Mouse (Mus musculus) forebrain, embryonic 11.5 days (tissue): ENCODE results near the gene Apoc4. TPM values are rescaled to one million over a fixed set of nuclear protein-coding genes. Genes with fewer than 3 reads are reported as not detected.
"Not testable (repeated sequence)": the region's sequence is repeated elsewhere in the genome, so short reads cannot be mapped to it uniquely, and the experiment has no call there.

Experiments
- ATAC-seq: fragments of 200-750 bp; cut with Nextera tagmentation; replicated peaks from 2 replicates; pipeline ENCODE4 v1.8.0; 2017; ENCODE audit warnings: moderate TSS enrichment; ENCODE audit not compliant: low FRiP score
- DNase-seq: peaks from one replicate; pipeline ENCODE4 v3.0.0-alpha.2; 2017; ENCODE audit warnings: low spot score
- H3K27ac ChIP-seq: fragments of 300-500 bp; sonication (generic); 2 replicates; pipeline ENCODE4 v1.5.1; 2014; ENCODE audit warnings: low read depth, low read length
- H3K27me3 ChIP-seq: fragments of 300-500 bp; sonication (generic); 2 replicates; pipeline ENCODE4 v1.6.1; 2014; ENCODE audit warnings: mild to moderate bottlenecking, low read length, mixed read lengths; ENCODE audit not compliant: control insufficient read depth, insufficient read depth
- H3K36me3 ChIP-seq: fragments of 300-500 bp; sonication (generic); 2 replicates; pipeline ENCODE4 v1.6.1; 2014; ENCODE audit warnings: mild to moderate bottlenecking, low read length, moderate library complexity, mixed read lengths; ENCODE audit not compliant: control insufficient read depth, insufficient read depth
- H3K4me1 ChIP-seq: fragments of 300-500 bp; sonication (generic); replicated peaks from 2 replicates; pipeline ENCODE4 v1.6.1; 2014; ENCODE audit warnings: low read length, mixed read lengths; ENCODE audit not compliant: control insufficient read depth, insufficient read depth
- H3K4me2 ChIP-seq: fragments of 300-500 bp; sonication (generic); 2 replicates; pipeline ENCODE4 v1.6.1; 2014; ENCODE audit warnings: low read depth, mild to moderate bottlenecking, low read length, moderate library complexity, mixed read lengths; ENCODE audit not compliant: severe bottlenecking
- H3K4me3 ChIP-seq: fragments of 300-500 bp; sonication (generic); 2 replicates; pipeline ENCODE4 v1.5.1; 2014; ENCODE audit warnings: low read depth, low read length
- H3K9ac ChIP-seq: fragments of 300-500 bp; sonication (generic); 2 replicates; pipeline ENCODE4 v1.6.1; 2014; ENCODE audit warnings: low read length
- H3K9me3 ChIP-seq: fragments of 300-500 bp; sonication (generic); 2 replicates; pipeline ENCODE4 v1.6.1; 2016; ENCODE audit warnings: low read length, mixed read lengths; ENCODE audit not compliant: control insufficient read depth
- WGBS: fragments of 180-500 bp; shearing (Covaris S2); extraction: QIAGEN DNeasy Blood & Tissue Kit; methylation state at CpG from one replicate; pipeline ENCODE4 v1.1.7; 2014; 5-methylcytosine and 5-hydroxymethylcytosine counted together
- polyA plus RNA-seq: library from polyadenylated mRNA; unstranded; fragments of >200 nt; fragmentation: Nextera tagmentation; extraction: Ambion mirVana; gene quantifications from 2 replicates; pipeline ENCODE4 v1.2.1, GENCODE M21; 2014

Gene Apoc4
- polyA plus RNA-seq, 1 experiment from 2014 or later: not detected

- Histone ChIP-seq H3K9ac (no peak overlapping the region), H3K27ac (no peak overlapping the region), H3K9me3 (no peaks in the 10 kb centered on the region), H3K4me3 (no peak overlapping the region), H3K4me1 (no peaks in the 10 kb centered on the region), H3K27me3 (no peaks in the 10 kb centered on the region), H3K4me2 (no peak overlapping the region), H3K36me3 (no peaks in the 10 kb centered on the region)
- 94% methylated on average over 2 of the region's 2 CpGs for WGBS
- no peak for ATAC-seq
- no peak for DNase-seq
Observed at GRCm38 (mm10) chr7:19688611-19689010, 7.3 kb upstream of the Apoc4 start.

DNA sequence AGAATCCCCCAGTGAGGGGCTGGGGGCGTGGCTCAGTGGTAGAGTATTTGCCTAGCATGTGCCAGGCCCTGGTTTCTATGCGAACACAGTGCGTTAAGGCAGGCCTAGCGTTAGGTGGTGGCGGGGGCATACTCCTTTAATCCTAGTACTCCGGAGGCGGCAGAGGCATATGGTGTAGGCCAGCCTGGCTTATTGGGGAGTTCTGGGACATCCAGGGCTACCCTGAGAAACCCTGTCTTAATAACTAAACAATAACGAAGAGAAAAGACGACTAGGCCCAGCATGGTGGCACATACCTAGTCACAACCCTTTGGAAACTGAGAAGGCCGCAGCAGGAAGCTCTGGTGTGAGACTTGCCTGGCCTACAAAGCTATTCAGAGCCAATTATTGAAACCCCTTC, 6.8 kb upstream of the Apoc4 start:
- H3K27me3 ChIP-seq: no peaks in the 10 kb centered on the region
- H3K9ac ChIP-seq: no peak overlapping the region
- ATAC-seq: no peak
- no peaks in the 10 kb centered on the region for H3K36me3 ChIP-seq
- DNase-seq: no peak
- H3K9me3 ChIP-seq: no peaks in the 10 kb centered on the region
- 94% methylated on average over 10 of the region's 10 CpGs for WGBS
- no peak overlapping the region for H3K27ac ChIP-seq
- no peak overlapping the region for H3K4me3 ChIP-seq
- H3K4me1 ChIP-seq: no peaks in the 10 kb centered on the region
- no peak overlapping the region for H3K4me2 ChIP-seq

GRCm38 (mm10) chr7:19686927-19687583, 5.8 kb upstream of the Apoc4 start:
- H3K9ac ChIP-seq, H3K4me2 ChIP-seq, H3K36me3 ChIP-seq, ATAC-seq, H3K4me1 ChIP-seq, H3K4me3 ChIP-seq, H3K27me3 ChIP-seq, DNase-seq, H3K27ac ChIP-seq, H3K9me3 ChIP-seq: not testable (repeated sequence)
- 77% methylated on average over 8 of the region's 8 CpGs for WGBS

GRCm38 (mm10) chr7:19686521-19686920, 5.2 kb upstream of the Apoc4 start:
- no peaks in the 10 kb centered on the region for H3K27me3 ChIP-seq
- H3K9me3 ChIP-seq: no peaks in the 10 kb centered on the region
- no peaks in the 10 kb centered on the region for H3K36me3 ChIP-seq
- 86% methylated on average over 6 of the region's 6 CpGs for WGBS
- no peaks in the 10 kb centered on the region for H3K4me1 ChIP-seq
- DNase-seq: no peak
- no peak overlapping the region for H3K4me2 ChIP-seq
- H3K4me3 ChIP-seq: no peak overlapping the region
- ATAC-seq: no peak
- H3K9ac ChIP-seq: no peak overlapping the region
- H3K27ac ChIP-seq: no peak overlapping the region

- Histone ChIP-seq H3K36me3 (no peaks in the 10 kb centered on the region), H3K9me3 (no peaks in the 10 kb centered on the region), H3K4me1 (no peaks in the 10 kb centered on the region), H3K4me2 (no peak overlapping the region), H3K27me3 (no peaks in the 10 kb centered on the region), H3K27ac (no peak overlapping the region), H3K4me3 (no peak overlapping the region), H3K9ac (no peak overlapping the region)
- DNase-seq: no peak
- no peak for ATAC-seq
- WGBS: 74% methylated on average over 4 of the region's 4 CpGs
Observed at GRCm38 (mm10) chr7:19685374-19685773, 4.1 kb upstream of the Apoc4 start.

- DNase-seq (no peak), ATAC-seq (no peak)
- Histone ChIP-seq H3K9ac (no peak overlapping the region), H3K4me2 (no peak overlapping the region), H3K4me3 (no peak overlapping the region), H3K4me1 (no peaks in the 10 kb centered on the region), H3K27me3 (no peaks in the 10 kb centered on the region), H3K27ac (no peak overlapping the region), H3K9me3 (no peaks in the 10 kb centered on the region), H3K36me3 (no peaks in the 10 kb centered on the region)
- 89% methylated on average over 6 of the region's 6 CpGs for WGBS
Observed at GRCm38 (mm10) chr7:19683771-19684201, 2.5 kb upstream of the Apoc4 start.

DNA sequence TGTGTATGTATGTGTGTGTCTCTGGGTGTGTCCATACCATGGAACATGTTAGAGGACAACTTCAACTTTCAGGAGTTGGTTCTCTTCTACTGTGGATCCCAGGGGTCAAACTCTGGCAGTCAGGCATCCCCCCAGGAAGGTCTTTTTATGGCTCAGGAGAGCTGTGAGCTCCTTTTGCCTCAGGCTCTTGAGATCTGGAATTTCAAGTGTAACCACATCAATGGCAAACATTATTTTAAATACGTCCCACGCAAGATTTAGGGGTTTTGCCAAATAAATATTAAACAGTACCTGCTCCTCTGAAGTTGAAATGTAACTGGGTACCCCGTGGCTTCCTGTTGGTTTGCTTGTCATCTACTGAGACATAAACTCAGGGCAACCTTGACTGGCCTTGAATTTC, 1.7 kb upstream of the Apoc4 start:
- no peaks in the 10 kb centered on the region for H3K27me3 ChIP-seq
- H3K4me2 ChIP-seq: no peak overlapping the region
- no peaks in the 10 kb centered on the region for H3K36me3 ChIP-seq
- no peaks in the 10 kb centered on the region for H3K9me3 ChIP-seq
- no peaks in the 10 kb centered on the region for H3K4me1 ChIP-seq
- H3K4me3 ChIP-seq: no peak overlapping the region
- DNase-seq (no peak), ATAC-seq (no peak)
- no peak overlapping the region for H3K27ac ChIP-seq
- 75% methylated on average over 3 of the region's 3 CpGs for WGBS
- H3K9ac ChIP-seq: no peak overlapping the region

DNA sequence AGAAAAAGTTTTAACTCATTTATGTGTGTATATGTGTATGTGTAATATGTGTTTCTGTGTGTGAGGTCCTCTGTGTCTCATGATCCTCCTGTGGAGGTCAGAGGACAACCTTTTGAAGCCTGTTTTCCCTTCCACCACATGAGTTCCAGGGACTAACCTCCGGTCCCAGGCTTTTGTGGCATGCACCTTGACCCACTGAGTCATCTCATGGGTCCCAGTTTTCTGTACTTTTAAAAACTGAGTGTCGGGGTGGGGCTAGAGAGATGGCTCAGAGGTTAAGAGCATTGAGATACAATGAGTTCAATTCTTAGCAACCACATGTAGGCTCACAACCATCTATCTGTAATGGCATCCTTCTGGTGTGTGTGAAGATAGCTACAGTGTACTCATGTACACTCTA, 577 bp downstream of the Apoc4 start:
- Histone ChIP-seq H3K4me1 (no peaks in the 10 kb centered on the region), H3K9me3 (no peaks in the 10 kb centered on the region), H3K4me3 (no peak overlapping the region), H3K4me2 (no peak overlapping the region), H3K9ac (no peak overlapping the region), H3K27ac (no peak overlapping the region), H3K27me3 (no peaks in the 10 kb centered on the region), H3K36me3 (no peaks in the 10 kb centered on the region)
- no peak for ATAC-seq
- no peak for DNase-seq
- whole genome bisulfite sequencing: 78% methylated on average over 2 of the region's 2 CpGs

DNA sequence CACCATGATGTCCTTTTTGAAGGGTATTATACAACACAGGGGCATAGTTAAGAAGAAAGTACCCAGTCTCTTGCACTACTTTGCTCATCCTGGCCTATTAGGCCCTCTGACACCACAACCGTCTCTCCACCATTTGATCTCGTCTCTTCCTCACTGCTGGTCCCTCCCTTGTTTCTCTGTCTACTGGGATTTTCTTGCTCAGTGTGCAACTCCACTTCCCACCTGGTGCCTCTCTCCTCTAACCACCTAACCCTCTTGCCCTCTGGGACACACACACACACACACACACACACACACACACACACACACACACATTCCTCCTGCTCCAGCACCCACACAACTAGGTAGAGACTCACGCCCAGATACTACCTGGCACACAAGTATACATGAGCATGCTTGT, 2.4 kb downstream of the Apoc4 start:
- 93% methylated on average over 3 of the region's 3 CpGs for WGBS
- ATAC-seq: no peak
- H3K27ac ChIP-seq: no peak overlapping the region
- no peak for DNase-seq
- H3K36me3 ChIP-seq: no peaks in the 10 kb centered on the region
- H3K4me1 ChIP-seq: no peaks in the 10 kb centered on the region
- no peak overlapping the region for H3K4me3 ChIP-seq
- H3K4me2 ChIP-seq: no peak overlapping the region
- no peak overlapping the region for H3K9ac ChIP-seq
- H3K9me3 ChIP-seq: no peaks in the 10 kb centered on the region
- no peaks in the 10 kb centered on the region for H3K27me3 ChIP-seq
